Mouse (Mus musculus) forebrain, embryonic 16.5 days (tissue): ENCODE data around the gene Bcat2. TPM values are rescaled to one million over a fixed set of nuclear protein-coding genes. Genes with fewer than 3 reads are reported as not detected.

Experiments used
- ATAC-seq: fragments of 200-750 bp; cut with Nextera tagmentation; 2 replicates; pipeline ENCODE4 v1.8.0; 2017; ENCODE audit warnings: mild to moderate bottlenecking, moderate library complexity
- H3K27ac ChIP-seq: fragments of 300-500 bp; sonication (generic); 2 replicates; pipeline ENCODE4 v1.5.1; 2014; ENCODE audit warnings: low read length, control low read depth
- H3K27me3 ChIP-seq: fragments of 300-500 bp; sonication (generic); replicated peaks from 2 replicates; pipeline ENCODE4 v1.6.1; 2014; ENCODE audit warnings: low read length; ENCODE audit not compliant: control insufficient read depth, insufficient read depth
- H3K36me3 ChIP-seq: fragments of 300-500 bp; sonication (generic); 2 replicates; pipeline ENCODE4 v1.6.1; 2014; ENCODE audit not compliant: control insufficient read depth, insufficient read depth
- H3K4me1 ChIP-seq: fragments of 300-500 bp; sonication (generic); replicated peaks from 2 replicates; pipeline ENCODE4 v1.6.1; 2014; ENCODE audit warnings: low read length; ENCODE audit not compliant: control insufficient read depth, insufficient read depth
- H3K4me2 ChIP-seq: fragments of 300-500 bp; sonication (generic); 2 replicates; pipeline ENCODE4 v1.6.1; 2014; ENCODE audit warnings: mild to moderate bottlenecking, low read length, control low read depth
- H3K4me3 ChIP-seq: fragments of 300-500 bp; sonication (generic); replicated peaks from 2 replicates; pipeline ENCODE4 v1.5.1; 2014; ENCODE audit warnings: mild to moderate bottlenecking, low read length, control low read depth
- H3K9ac ChIP-seq: fragments of 300-500 bp; sonication (generic); replicated peaks from 2 replicates; pipeline ENCODE4 v1.6.1; 2014; ENCODE audit warnings: low read depth, low read length, control low read depth
- H3K9me3 ChIP-seq: fragments of 300-500 bp; sonication (generic); 2 replicates; pipeline ENCODE4 v1.6.1; 2016; ENCODE audit warnings: low read length; ENCODE audit not compliant: control insufficient read depth
- WGBS: fragments of 180-500 bp; shearing (Covaris S2); extraction: QIAGEN DNeasy Blood & Tissue Kit; methylation state at CpG from one replicate; pipeline ENCODE4 v1.1.7; 2014; 5-methylcytosine and 5-hydroxymethylcytosine counted together
- polyA plus RNA-seq: library from polyadenylated mRNA; unstranded; fragments of >200 nt; fragmentation: Nextera tagmentation; extraction: Ambion mirVana; gene quantifications from 2 replicates; pipeline ENCODE4 v1.2.1, GENCODE M21; 2015

The Bcat2 gene
- polyA plus RNA-seq, 1 experiment from 2014 or later: 24.2 TPM

- H3K9me3 ChIP-seq: no peaks in the 10 kb centered on the region
- H3K27me3 ChIP-seq: peaks cover 20% of the 10 kb centered on the region
- 0 out of 2 replicates have a peak within 1 kb of the TSS, but pooled peaks have one; percentile 1 for H3K9ac ChIP-seq
- ATAC-seq: no peak
- H3K4me3 ChIP-seq: 0 out of 2 replicates have a peak within 1 kb of the TSS, but pooled peaks have one; percentile 3
- no peak within 1 kb of the TSS for H3K27ac ChIP-seq
- 7% methylated on average over 28 of the region's 31 CpGs for WGBS
- no peaks in the 10 kb centered on the region for H3K36me3 ChIP-seq
- H3K4me1 ChIP-seq: peaks cover 3% of the 10 kb centered on the region; the same call in 1 of the 2 replicates
- H3K4me2 ChIP-seq: peak within 1 kb of the TSS; percentile 26
Measured at GRCm38 (mm10) chr7:45617042-45617695, 47.2 kb downstream of the Bcat2 start, which contains the start of gene Fut1. Fut1 (plus strand) TSS chr7:45617289.

GRCm38 (mm10) chr7:45618316-45618715 is 48.4 kb downstream of the Bcat2 start:
- H3K9ac ChIP-seq: no peak overlapping the region
- H3K4me2 ChIP-seq: no peak overlapping the region
- H3K27me3 ChIP-seq: peaks cover 20% of the 10 kb centered on the region
- WGBS: 80% methylated on average over 5 of the region's 5 CpGs
- no peaks in the 10 kb centered on the region for H3K36me3 ChIP-seq
- no peak overlapping the region for H3K4me3 ChIP-seq
- H3K4me1 ChIP-seq: peaks cover 3% of the 10 kb centered on the region; the same call in 1 of the 2 replicates
- ATAC-seq: no peak
- no peak overlapping the region for H3K27ac ChIP-seq
- H3K9me3 ChIP-seq: no peaks in the 10 kb centered on the region

GRCm38 (mm10) chr7:45619592-45619991 is 49.6 kb downstream of the Bcat2 start:
- Histone ChIP-seq H3K27me3 (peaks cover 20% of the 10 kb centered on the region), H3K27ac (no peak overlapping the region), H3K36me3 (no peaks in the 10 kb centered on the region), H3K9ac (no peak overlapping the region), H3K9me3 (no peaks in the 10 kb centered on the region), H3K4me2 (no peak overlapping the region), H3K4me1 (peaks cover 3% of the 10 kb centered on the region; the same call in 1 of the 2 replicates), H3K4me3 (no peak overlapping the region)
- whole genome bisulfite sequencing: 91% methylated on average over 5 of the region's 5 CpGs
- no peak for ATAC-seq

- Histone ChIP-seq H3K27ac (no peak within 1 kb of the TSS), H3K27me3 (peaks cover 19% of the 10 kb centered on the region), H3K9me3 (no peaks in the 10 kb centered on the region), H3K4me1 (peaks cover 3% of the 10 kb centered on the region; the same call in 1 of the 2 replicates), H3K9ac (no peak within 1 kb of the TSS), H3K4me2 (no peak within 1 kb of the TSS), H3K36me3 (no peaks in the 10 kb centered on the region), H3K4me3 (no peak within 1 kb of the TSS)
- 31% methylated on average over 9 of the region's 9 CpGs for WGBS
- no peak for ATAC-seq
Measured at GRCm38 (mm10) chr7:45621443-45621842, 51.5 kb downstream of the Bcat2 start, which contains the start of gene Izumo1. Izumo1 (plus strand) TSS chr7:45621811.

- ATAC-seq: no peak
- Histone ChIP-seq H3K4me1 (peaks cover 8% of the 10 kb centered on the region; the same call in 1 of the 2 replicates), H3K4me2 (no peak overlapping the region), H3K9ac (no peak overlapping the region), H3K27me3 (peaks cover 5% of the 10 kb centered on the region; the same call in 1 of the 2 replicates), H3K27ac (no peak overlapping the region), H3K36me3 (no peaks in the 10 kb centered on the region), H3K9me3 (no peaks in the 10 kb centered on the region), H3K4me3 (no peak overlapping the region)
- 92% methylated on average over 11 of the region's 11 CpGs for WGBS
Measured at GRCm38 (mm10) chr7:45623507-45623906, 53.6 kb downstream of the Bcat2 start.

- no peak overlapping the region for H3K9ac ChIP-seq
- no peak overlapping the region for H3K4me3 ChIP-seq
- WGBS: 85% methylated on average over 3 of the region's 3 CpGs
- peaks cover 8% of the 10 kb centered on the region; the same call in 1 of the 2 replicates for H3K4me1 ChIP-seq
- H3K36me3 ChIP-seq: no peaks in the 10 kb centered on the region
- no peaks in the 10 kb centered on the region for H3K27me3 ChIP-seq
- no peaks in the 10 kb centered on the region for H3K9me3 ChIP-seq
- no peak for ATAC-seq
- H3K4me2 ChIP-seq: no peak overlapping the region
- no peak overlapping the region for H3K27ac ChIP-seq
Measured at GRCm38 (mm10) chr7:45624718-45625117, 54.8 kb downstream of the Bcat2 start.

GRCm38 (mm10) chr7:45625481-45625880 is 55.5 kb downstream of the Bcat2 start:
- H3K27me3 ChIP-seq: no peaks in the 10 kb centered on the region
- peaks cover 8% of the 10 kb centered on the region; the same call in 1 of the 2 replicates for H3K4me1 ChIP-seq
- no peak overlapping the region for H3K4me2 ChIP-seq
- H3K4me3 ChIP-seq: no peak overlapping the region
- H3K9ac ChIP-seq: no peak overlapping the region
- H3K9me3 ChIP-seq: no peaks in the 10 kb centered on the region
- H3K36me3 ChIP-seq: no peaks in the 10 kb centered on the region
- no peak overlapping the region for H3K27ac ChIP-seq
- no peak for ATAC-seq
- WGBS: 91% methylated on average over 8 of the region's 8 CpGs

- WGBS: 91% methylated on average over 7 of the region's 7 CpGs
- H3K4me1 ChIP-seq: peaks cover 8% of the 10 kb centered on the region; the same call in 1 of the 2 replicates
- H3K36me3 ChIP-seq: no peaks in the 10 kb centered on the region
- ATAC-seq: no peak
- no peak overlapping the region for H3K27ac ChIP-seq
- no peak overlapping the region for H3K4me2 ChIP-seq
- H3K9me3 ChIP-seq: no peaks in the 10 kb centered on the region
- no peaks in the 10 kb centered on the region for H3K27me3 ChIP-seq
- no peak overlapping the region for H3K9ac ChIP-seq
- H3K4me3 ChIP-seq: no peak overlapping the region
Measured at GRCm38 (mm10) chr7:45626571-45627076, 56.7 kb downstream of the Bcat2 start.

- H3K27me3 ChIP-seq: no peaks in the 10 kb centered on the region; the same call in 1 of the 2 replicates
- peak within 1 kb of the TSS; percentile 84 for H3K9ac ChIP-seq
- ATAC-seq: no peak
- peak within 1 kb of the TSS; percentile 61 for H3K4me3 ChIP-seq
- no peaks in the 10 kb centered on the region for H3K36me3 ChIP-seq
- H3K4me2 ChIP-seq: peak within 1 kb of the TSS; percentile 91
- H3K4me1 ChIP-seq: peaks cover 9% of the 10 kb centered on the region; the same call in 1 of the 2 replicates
- H3K9me3 ChIP-seq: no peaks in the 10 kb centered on the region
- 93% methylated on average over 9 of the region's 9 CpGs for WGBS
- H3K27ac ChIP-seq: peak within 1 kb of the TSS; percentile 85
Measured at GRCm38 (mm10) chr7:45627261-45627660, 57.3 kb downstream of the Bcat2 start, which contains the start of gene Rasip1. Rasip1 (plus strand) TSS chr7:45627488.
